Mouse (Mus musculus) forebrain, embryonic 15.5 days (tissue): ENCODE measurements at regions not wholly inside any gene's neighbourhood (a gene's known extent, or its start where the extent isn't known, plus 50 kb on each side); places are given as distances from the start of the nearest gene placed in this dataset.
"Not testable (repeated sequence)": the region's sequence is repeated elsewhere in the genome, so short reads cannot be mapped to it uniquely, and the experiment has no call there.

Source experiments
- ATAC-seq: fragments of 200-750 bp; cut with Nextera tagmentation; replicated peaks from 2 replicates; pipeline ENCODE4 v1.8.0; 2017; ENCODE audit warnings: mild to moderate bottlenecking, moderate TSS enrichment, moderate library complexity
- H3K27ac ChIP-seq: fragments of 300-500 bp; sonication (generic); replicated peaks from 2 replicates; pipeline ENCODE4 v1.5.1; 2015; ENCODE audit warnings: mild to moderate bottlenecking, inconsistent platforms
- H3K27me3 ChIP-seq: fragments of 300-500 bp; sonication (generic); 2 replicates; pipeline ENCODE4 v1.6.1; 2015; ENCODE audit warnings: inconsistent platforms
- H3K36me3 ChIP-seq: fragments of 300-500 bp; sonication (generic); 2 replicates; pipeline ENCODE4 v1.6.1; 2015; ENCODE audit warnings: mild to moderate bottlenecking, inconsistent platforms
- H3K4me1 ChIP-seq: fragments of 300-500 bp; sonication (generic); 2 replicates; pipeline ENCODE4 v1.6.1; 2015; ENCODE audit warnings: inconsistent platforms
- H3K4me2 ChIP-seq: fragments of 300-500 bp; sonication (generic); replicated peaks from 2 replicates; pipeline ENCODE4 v1.6.1; 2015; ENCODE audit warnings: mild to moderate bottlenecking, inconsistent platforms
- H3K4me3 ChIP-seq: fragments of 300-500 bp; sonication (generic); 2 replicates; pipeline ENCODE4 v1.5.1; 2015; ENCODE audit warnings: mild to moderate bottlenecking, inconsistent platforms
- H3K9ac ChIP-seq: fragments of 300-500 bp; sonication (generic); replicated peaks from 2 replicates; pipeline ENCODE4 v1.6.1; 2015; ENCODE audit warnings: mild to moderate bottlenecking, inconsistent platforms
- H3K9me3 ChIP-seq: fragments of 300-500 bp; sonication (generic); 2 replicates; pipeline ENCODE4 v1.6.1; 2016; ENCODE audit warnings: inconsistent platforms
- WGBS: fragments of 180-500 bp; shearing (Covaris S2); methylation state at CpG from one replicate; pipeline ENCODE4 v1.1.7; 2015; ENCODE audit warnings: mixed read lengths; 5-methylcytosine and 5-hydroxymethylcytosine counted together

- WGBS: 17% methylated on average over 14 of the region's 14 CpGs
- Histone ChIP-seq H3K27me3 (no peaks in the 10 kb centered on the region), H3K9ac (no peak overlapping the region), H3K4me1 (peaks cover 13% of the 10 kb centered on the region; the same call in 1 of the 2 replicates), H3K9me3 (no peaks in the 10 kb centered on the region), H3K4me3 (peak overlapping the region; percentile 10; the same call in 1 of the 2 replicates), H3K4me2 (peak overlapping the region; percentile 27), H3K27ac (no peak overlapping the region), H3K36me3 (no peaks in the 10 kb centered on the region)
- no peak; the same call in 1 of the 2 replicates for ATAC-seq
Measured at GRCm38 (mm10) chr14:18463230-18463873, 131.7 kb upstream of the Ube2e1 start.

DNA sequence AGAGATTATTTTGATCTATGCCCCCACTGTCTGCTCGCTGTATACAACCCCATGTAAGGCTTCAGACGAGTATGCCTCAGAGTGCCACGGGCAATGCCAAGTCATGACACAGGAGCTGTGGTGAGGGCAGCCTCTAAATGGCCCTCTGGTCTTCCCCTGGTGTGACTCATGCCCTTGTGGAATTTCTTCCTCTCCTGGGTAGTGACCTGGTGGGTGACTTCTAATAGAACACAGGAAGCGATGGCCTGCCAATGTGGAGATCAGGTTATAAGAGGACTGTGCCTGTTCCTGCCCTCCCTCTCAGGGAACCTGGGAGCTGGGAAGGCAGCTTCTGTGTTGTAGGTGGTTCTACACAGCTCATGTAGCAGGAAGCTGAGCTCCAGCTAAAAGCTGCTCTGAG is 130.7 kb upstream of the Ube2e1 start:
- no peak overlapping the region for H3K27ac ChIP-seq
- no peaks in the 10 kb centered on the region for H3K9me3 ChIP-seq
- H3K4me2 ChIP-seq: no peak overlapping the region
- no peaks in the 10 kb centered on the region for H3K27me3 ChIP-seq
- no peak overlapping the region for H3K9ac ChIP-seq
- no peak for ATAC-seq
- WGBS: 89% methylated on average over 4 of the region's 4 CpGs
- H3K36me3 ChIP-seq: no peaks in the 10 kb centered on the region
- H3K4me1 ChIP-seq: peaks cover 7% of the 10 kb centered on the region; the same call in 1 of the 2 replicates
- H3K4me3 ChIP-seq: no peak overlapping the region

DNA sequence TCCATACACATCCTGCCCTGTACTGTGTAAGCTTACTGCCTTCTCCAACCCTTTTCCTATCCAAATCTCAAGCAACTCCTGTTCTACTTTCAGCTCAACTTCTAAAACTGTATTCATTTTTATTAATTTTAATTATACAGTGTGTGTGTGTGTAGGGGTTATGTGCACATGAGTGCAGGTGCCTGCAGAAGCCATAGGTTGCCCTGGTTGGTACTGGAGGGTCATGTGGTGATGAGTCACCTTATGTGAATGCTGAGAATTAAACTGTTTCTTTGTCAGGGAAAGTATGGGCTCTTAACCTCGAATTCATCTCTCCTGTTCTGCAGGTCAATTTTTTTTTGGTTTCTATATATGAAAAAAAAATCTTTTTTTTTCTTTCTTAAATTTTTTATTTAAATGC is 117.0 kb upstream of the Ube2e1 start:
- no peaks in the 10 kb centered on the region for H3K9me3 ChIP-seq
- no peak overlapping the region for H3K27ac ChIP-seq
- H3K9ac ChIP-seq: no peak overlapping the region
- no peak overlapping the region for H3K4me3 ChIP-seq
- ATAC-seq: no peak
- H3K36me3 ChIP-seq: no peaks in the 10 kb centered on the region
- WGBS: 70% methylated on average over 1 of the region's 1 CpGs
- H3K4me2 ChIP-seq: no peak overlapping the region
- H3K27me3 ChIP-seq: no peaks in the 10 kb centered on the region
- no peaks in the 10 kb centered on the region for H3K4me1 ChIP-seq

DNA sequence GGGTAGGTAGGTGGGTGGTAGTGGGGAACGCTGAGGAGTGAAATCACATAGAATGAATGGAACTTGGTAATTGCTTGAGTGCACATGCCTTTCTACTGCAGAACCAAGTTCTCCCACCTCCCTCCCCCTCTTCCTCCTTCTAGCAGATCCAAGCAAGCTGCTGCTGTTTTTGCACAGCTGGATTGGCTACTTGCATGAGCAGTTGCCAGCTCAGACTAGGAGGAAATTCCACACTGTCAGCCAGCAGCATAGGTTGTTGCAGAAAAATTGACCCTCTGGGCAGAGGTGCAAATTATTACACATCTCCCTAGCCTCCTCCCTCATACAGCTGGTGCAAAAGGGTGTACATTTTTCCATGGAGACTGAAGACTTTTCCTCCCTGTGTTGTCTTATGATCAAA is 112.8 kb upstream of the Ube2e1 start:
- H3K36me3 ChIP-seq: no peaks in the 10 kb centered on the region
- no peak overlapping the region for H3K9ac ChIP-seq
- WGBS: 96% methylated on average over 1 of the region's 1 CpGs
- no peaks in the 10 kb centered on the region for H3K9me3 ChIP-seq
- no peak overlapping the region for H3K27ac ChIP-seq
- H3K27me3 ChIP-seq: no peaks in the 10 kb centered on the region
- no peak overlapping the region for H3K4me3 ChIP-seq
- H3K4me2 ChIP-seq: no peak overlapping the region
- H3K4me1 ChIP-seq: no peaks in the 10 kb centered on the region
- ATAC-seq: no peak

DNA sequence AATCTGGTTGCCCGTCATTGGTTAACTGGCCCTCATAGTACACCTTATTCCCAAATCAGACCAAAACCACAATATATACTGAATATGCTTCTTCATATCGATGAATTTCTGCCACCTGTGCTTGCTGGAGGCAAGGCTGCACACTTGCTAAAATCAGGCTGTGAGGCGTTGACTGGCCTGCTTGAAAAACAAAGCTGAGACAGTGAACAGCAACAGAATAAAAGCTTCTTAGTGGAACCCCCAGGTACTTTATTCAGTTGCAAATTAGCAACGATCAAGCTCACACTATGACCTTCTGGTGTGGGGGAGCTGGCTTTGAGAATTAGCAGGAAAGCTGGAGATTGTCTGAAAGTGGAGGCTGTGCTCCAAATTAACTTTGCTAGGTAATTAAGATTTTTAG is 97.3 kb upstream of the Ube2e1 start:
- not testable (repeated sequence) for H3K27me3 ChIP-seq, H3K36me3 ChIP-seq, H3K9me3 ChIP-seq, ATAC-seq, H3K27ac ChIP-seq, H3K4me1 ChIP-seq, H3K4me2 ChIP-seq, H3K4me3 ChIP-seq, H3K9ac ChIP-seq
- 16% methylated on average over 4 of the region's 4 CpGs for WGBS

DNA sequence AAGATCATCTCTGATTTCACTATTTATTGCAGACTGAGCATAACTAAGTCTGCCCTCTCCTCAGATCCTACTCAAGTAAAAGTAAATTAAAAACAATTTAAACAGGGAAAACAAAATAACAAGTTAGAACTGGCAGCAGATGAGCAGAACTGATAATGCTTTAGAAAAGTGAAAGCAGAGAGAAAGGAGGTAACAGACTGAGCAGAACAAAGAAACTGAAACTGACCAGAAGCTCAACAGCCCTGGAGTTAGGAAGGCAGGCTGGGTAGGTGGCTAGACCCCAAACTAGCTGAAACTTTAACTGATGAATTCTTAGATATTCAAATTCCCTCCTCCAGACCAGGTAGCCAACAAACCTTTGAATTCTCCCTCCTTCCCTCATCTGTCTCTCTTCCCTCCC is 94.2 kb upstream of the Ube2e1 start:
- H3K9ac ChIP-seq: no peak overlapping the region
- ATAC-seq: no peak
- H3K4me1 ChIP-seq: no peaks in the 10 kb centered on the region

DNA sequence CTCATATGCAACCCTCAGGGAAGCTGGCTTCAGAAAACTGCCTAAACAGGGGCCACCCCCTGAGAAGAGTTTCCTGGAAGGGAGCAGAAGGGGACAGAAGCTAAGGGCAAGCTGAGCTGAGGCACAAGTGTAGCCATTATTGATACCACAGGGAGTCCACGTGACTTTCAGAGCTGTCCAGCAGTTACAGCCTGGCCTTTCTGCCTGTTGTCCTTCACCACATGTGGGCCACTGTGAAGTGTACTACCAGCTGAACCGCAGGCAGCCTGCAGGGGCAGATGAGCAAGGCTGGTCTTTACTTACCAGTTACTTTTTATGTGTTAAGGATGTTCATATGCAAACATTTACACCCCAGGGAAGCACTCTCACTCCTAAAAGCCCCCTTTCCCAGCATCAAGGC is 85.2 kb upstream of the Ube2e1 start:
- Histone ChIP-seq H3K9ac (no peak overlapping the region), H3K27ac (no peak overlapping the region), H3K4me3 (no peak overlapping the region), H3K4me1 (no peaks in the 10 kb centered on the region), H3K4me2 (no peak overlapping the region), H3K36me3 (no peaks in the 10 kb centered on the region), H3K27me3 (no peaks in the 10 kb centered on the region), H3K9me3 (no peaks in the 10 kb centered on the region)
- no peak for ATAC-seq
- 7% methylated on average over 2 of the region's 2 CpGs for WGBS

More for the DNA sequence above, 94.2 kb upstream of the Ube2e1 start:
- H3K36me3 ChIP-seq: no peaks in the 10 kb centered on the region
- no peak overlapping the region for H3K4me2 ChIP-seq
- H3K27me3 ChIP-seq: no peaks in the 10 kb centered on the region
- H3K9me3 ChIP-seq: no peaks in the 10 kb centered on the region
- no peak overlapping the region for H3K4me3 ChIP-seq
- no peak overlapping the region for H3K27ac ChIP-seq

DNA sequence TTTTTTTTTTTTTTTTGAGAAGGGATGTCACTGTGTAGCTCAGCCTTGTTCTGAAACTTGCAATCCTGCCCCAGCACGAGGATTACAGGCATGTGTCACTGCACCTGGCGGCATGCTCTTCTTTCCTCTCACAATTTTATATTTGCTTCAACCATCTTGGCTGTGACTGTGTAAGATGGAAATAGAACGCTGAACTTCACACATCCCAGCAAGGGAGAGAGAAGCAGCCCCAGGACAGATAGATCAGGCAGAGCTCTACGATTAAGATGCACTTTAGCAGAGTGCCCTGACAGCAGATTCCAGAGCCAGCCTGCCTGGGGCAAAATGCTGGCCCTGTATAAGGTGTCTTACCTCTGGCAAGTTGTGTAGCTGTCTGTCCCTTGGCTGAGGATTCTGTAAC is 84.7 kb upstream of the Ube2e1 start:
- Histone ChIP-seq H3K4me3 (no peak overlapping the region), H3K27ac (no peak overlapping the region), H3K9me3 (no peaks in the 10 kb centered on the region), H3K27me3 (no peaks in the 10 kb centered on the region), H3K9ac (no peak overlapping the region), H3K36me3 (no peaks in the 10 kb centered on the region), H3K4me1 (no peaks in the 10 kb centered on the region), H3K4me2 (no peak overlapping the region)
- no peak for ATAC-seq
- WGBS: 73% methylated on average over 4 of the region's 4 CpGs

DNA sequence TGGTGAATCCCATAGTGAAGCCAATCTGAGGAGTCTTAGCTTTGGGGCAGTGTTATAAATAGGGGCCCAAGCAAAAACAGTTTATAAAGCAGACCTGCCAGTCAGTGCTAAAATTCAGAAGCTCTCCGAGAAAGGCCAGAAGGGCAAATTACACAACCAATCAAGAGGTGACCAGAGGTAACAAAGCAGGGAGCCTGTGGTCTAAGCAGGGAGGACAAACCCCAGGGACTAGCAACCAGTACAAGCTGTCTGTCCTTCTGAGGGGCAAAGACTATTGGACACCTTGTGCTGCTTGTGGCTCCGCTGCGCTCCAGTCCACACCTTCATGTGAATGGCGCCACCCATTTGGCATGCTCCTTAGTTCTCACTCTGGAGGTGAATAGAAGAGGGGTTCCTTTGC is 67.3 kb upstream of the Ube2e1 start:
- H3K4me3 ChIP-seq: no peak overlapping the region
- no peaks in the 10 kb centered on the region for H3K36me3 ChIP-seq
- H3K27me3 ChIP-seq: no peaks in the 10 kb centered on the region
- no peak overlapping the region for H3K9ac ChIP-seq
- H3K4me2 ChIP-seq: no peak overlapping the region
- no peaks in the 10 kb centered on the region for H3K9me3 ChIP-seq
- H3K27ac ChIP-seq: no peak overlapping the region
- no peak for ATAC-seq
- H3K4me1 ChIP-seq: no peaks in the 10 kb centered on the region
- 94% methylated on average over 4 of the region's 4 CpGs for WGBS

- ATAC-seq: no peak
- no peak overlapping the region for H3K27ac ChIP-seq
- no peaks in the 10 kb centered on the region for H3K36me3 ChIP-seq
- H3K9ac ChIP-seq: no peak overlapping the region
- WGBS: 85% methylated on average over 8 of the region's 8 CpGs
- H3K9me3 ChIP-seq: no peaks in the 10 kb centered on the region
- H3K27me3 ChIP-seq: no peaks in the 10 kb centered on the region
- no peak overlapping the region for H3K4me2 ChIP-seq
- no peak overlapping the region for H3K4me3 ChIP-seq
- no peaks in the 10 kb centered on the region for H3K4me1 ChIP-seq
Measured at GRCm38 (mm10) chr14:18396206-18396764, 64.6 kb upstream of the Ube2e1 start.

GRCm38 (mm10) chr14:18394071-18394745 is 62.5 kb upstream of the Ube2e1 start:
- Histone ChIP-seq H3K4me2 (no peak overlapping the region), H3K9ac (no peak overlapping the region), H3K4me3 (no peak overlapping the region), H3K36me3 (no peaks in the 10 kb centered on the region), H3K4me1 (no peaks in the 10 kb centered on the region), H3K27me3 (no peaks in the 10 kb centered on the region), H3K9me3 (no peaks in the 10 kb centered on the region), H3K27ac (no peak overlapping the region)
- no peak for ATAC-seq
- WGBS: 94% methylated on average over 3 of the region's 3 CpGs

GRCm38 (mm10) chr14:18391824-18392486 is 60.3 kb upstream of the Ube2e1 start:
- Histone ChIP-seq H3K4me3 (no peak overlapping the region), H3K36me3 (no peaks in the 10 kb centered on the region), H3K27me3 (no peaks in the 10 kb centered on the region), H3K27ac (no peak overlapping the region), H3K9ac (no peak overlapping the region), H3K4me1 (no peaks in the 10 kb centered on the region), H3K9me3 (no peaks in the 10 kb centered on the region), H3K4me2 (no peak overlapping the region)
- 88% methylated on average over 3 of the region's 3 CpGs for WGBS
- no peak for ATAC-seq
